Mouse (Mus musculus): ENCODE results near the gene Prkcq.

GRCm38 (mm10) chr2:11293144-11293543 lies 121.2 kb downstream of the Prkcq start:
- TF ChIP-seq CTCF (conservative IDR thresholded peaks at IDR 0.05; ENCODE audit: insufficient read depth, insufficient read length, low read depth, low read length) (no peak), POLR2A (IDR thresholded peaks at IDR 0.05; ENCODE audit: low read depth, low read length) (no peak)

Data from kidney, adult 2 months (tissue).